ENCODE assay signal across 15 mouse cellular contexts in genomic region chr7:49586530-49587120, GRCm38 (mm10). TPM values are rescaled to one million over a fixed set of nuclear protein-coding genes. Genes with fewer than 3 reads are reported as not detected.
"Had no signal": no experiment of that assay in that cellular context is flagged by ENCODE, and none has a peak within 500 bp of the region (broad histone marks: within the 10 kb centered on the region; RNA-seq: fewer than 3 reads in every experiment).

No protein-coding gene starts in this region.

- H3K4me3 ChIP-seq: kidney, embryonic 15.5 days; left cerebral cortex, adult 2 months; limb, embryonic 12.5 days; midbrain, embryonic 12.5 days; neural tube, embryonic 13.5 days had no signal

- H3K27ac ChIP-seq: kidney, embryonic 15.5 days; left cerebral cortex, adult 2 months; limb, embryonic 12.5 days; liver, embryonic 14.5 days; midbrain, embryonic 12.5 days; neural tube, embryonic 13.5 days had no signal

- H3K9me3 ChIP-seq: kidney, embryonic 15.5 days; limb, embryonic 12.5 days; midbrain, embryonic 12.5 days; neural tube, embryonic 13.5 days had no signal

- ATAC-seq: midbrain, embryonic 16.5 days had no signal

- H3K4me1 ChIP-seq: kidney, embryonic 15.5 days; limb, embryonic 12.5 days; midbrain, embryonic 12.5 days; neural tube, embryonic 13.5 days had no signal

- H3K27me3 ChIP-seq: kidney, embryonic 15.5 days; limb, embryonic 12.5 days; midbrain, embryonic 12.5 days; neural tube, embryonic 13.5 days had no signal

- H3K4me2 ChIP-seq: kidney, embryonic 15.5 days; limb, embryonic 12.5 days; midbrain, embryonic 12.5 days; neural tube, embryonic 13.5 days had no signal

- DNase-seq: kidney, adult 18-20 months; kidney, postnatal 25 days; lung, adult 2 months; retina, postnatal 1 day; thymus, postnatal 36 days had no signal

- H3K9ac ChIP-seq: kidney, embryonic 15.5 days; limb, embryonic 12.5 days; liver, embryonic 14.5 days; midbrain, embryonic 12.5 days; neural tube, embryonic 13.5 days had no signal

RNA-seq across cellular contexts. Expression of gene Dbx1, which starts 50.0 kb away (rescaled TPM):
- polyA plus RNA-seq: liver, adult 2 months; liver, embryonic 14.5 days; lung, adult 2 months; spleen, adult 2 months; thymus, postnatal 0 days had no signal
